Mouse (Mus musculus): ENCODE measurements at regions not wholly inside any gene's neighbourhood (a gene's known extent, or its start where the extent isn't known, plus 50 kb on each side); places are given as distances from the start of the nearest gene placed in this dataset.

DNA sequence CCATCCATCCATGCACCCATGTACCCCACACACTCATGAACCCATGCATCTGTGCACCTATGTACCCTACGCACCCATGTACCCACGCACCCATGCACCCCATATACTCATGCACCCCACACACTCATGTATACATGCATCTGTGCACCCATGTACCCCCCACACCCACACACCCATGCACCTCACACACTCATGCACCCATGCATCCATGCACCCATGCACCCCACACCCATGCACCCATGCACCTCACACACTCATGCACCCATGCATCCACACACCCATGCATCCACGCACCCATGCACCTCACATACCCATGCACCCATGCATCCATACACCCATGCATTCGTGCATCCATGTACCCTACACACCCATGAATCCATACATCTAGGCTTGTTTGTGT is 63.6 kb downstream of the 4930564D02Rik start:
- no peak for DNase-seq (ENCODE audit: low read depth, low spot score)

DNA sequence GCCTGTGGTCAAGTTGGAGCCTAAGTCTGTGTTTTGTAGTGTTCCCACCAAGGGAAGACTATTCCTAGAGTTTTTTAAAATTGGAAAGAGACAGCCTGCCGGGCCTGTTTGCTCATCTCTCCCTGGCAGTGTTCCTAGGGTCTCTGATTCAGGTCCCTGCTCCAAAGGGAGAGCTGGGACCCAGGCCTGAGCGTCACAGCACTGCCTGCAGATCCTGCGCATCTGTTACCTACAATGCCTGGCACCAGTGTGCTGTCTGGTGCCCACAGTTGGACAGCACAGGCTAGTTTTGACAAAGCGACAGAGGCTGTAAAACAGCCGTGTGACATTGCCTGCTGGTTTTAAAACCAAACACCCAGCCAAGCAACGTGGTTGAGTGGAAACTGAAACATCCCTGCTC is 64.4 kb downstream of the 4930564D02Rik start:
- no peak for DNase-seq (ENCODE audit: low read depth, low spot score)

DNA sequence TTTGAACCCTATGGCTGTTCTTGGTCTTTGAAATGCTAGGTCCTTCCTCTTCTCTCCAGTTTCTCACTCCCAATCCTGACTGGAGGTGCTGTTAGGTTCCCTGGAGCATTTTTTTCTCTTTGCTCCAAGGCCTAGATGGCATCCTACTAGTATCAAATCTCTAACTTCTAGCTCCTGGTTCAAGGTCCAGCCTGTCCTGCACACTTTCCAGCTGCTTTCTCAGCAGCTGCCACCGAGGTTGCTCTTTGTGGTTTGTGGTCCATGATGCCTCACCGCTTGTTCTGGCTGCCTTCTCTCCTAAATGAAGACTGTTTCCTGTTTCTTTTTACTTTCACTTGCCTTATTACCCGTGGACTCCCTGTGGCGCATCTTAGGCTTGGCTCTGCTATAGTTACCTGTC is 66.4 kb downstream of the 4930564D02Rik start:
- no peak for DNase-seq (ENCODE audit: low read depth, low spot score)

DNA sequence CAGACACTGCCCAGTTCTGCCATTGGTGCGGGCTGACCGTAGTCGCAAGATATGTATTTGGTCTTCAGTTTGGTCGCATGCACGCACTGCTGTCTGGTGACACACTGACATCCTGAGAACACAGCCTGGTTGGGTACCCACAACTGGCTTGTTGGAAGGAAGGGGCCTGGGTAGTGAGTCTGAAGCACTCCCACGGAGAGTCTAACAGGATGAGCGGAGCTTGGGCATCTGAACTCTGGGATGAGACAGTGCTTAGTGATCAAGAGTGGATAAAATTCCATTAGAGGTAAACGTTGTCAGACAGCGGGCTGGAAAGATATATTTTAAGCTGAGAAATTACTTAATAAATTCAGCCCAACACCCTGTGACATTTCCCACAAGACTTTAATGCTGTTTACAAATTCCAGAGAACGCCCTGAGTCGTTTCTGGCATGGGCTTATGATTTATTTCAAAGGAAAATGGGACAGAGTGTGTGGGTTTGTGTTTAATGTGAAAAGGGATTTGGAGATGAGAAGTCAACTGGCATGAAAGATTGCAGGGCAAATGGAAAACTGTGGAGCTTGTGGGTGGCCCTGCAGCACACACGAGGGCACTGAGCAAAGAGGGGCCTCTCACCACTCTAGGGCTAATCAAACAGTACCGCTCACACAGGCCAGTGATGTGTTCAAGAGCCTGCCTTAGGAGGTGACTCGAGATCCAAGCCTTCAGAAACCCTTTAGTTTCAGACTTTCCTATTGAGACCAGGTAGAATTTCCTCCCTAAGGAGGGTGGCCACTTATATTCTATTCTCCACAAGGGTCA is 74.7 kb downstream of the 4930564D02Rik start:
- DNase-seq (ENCODE audit: low read depth, low spot score): no peak

DNA sequence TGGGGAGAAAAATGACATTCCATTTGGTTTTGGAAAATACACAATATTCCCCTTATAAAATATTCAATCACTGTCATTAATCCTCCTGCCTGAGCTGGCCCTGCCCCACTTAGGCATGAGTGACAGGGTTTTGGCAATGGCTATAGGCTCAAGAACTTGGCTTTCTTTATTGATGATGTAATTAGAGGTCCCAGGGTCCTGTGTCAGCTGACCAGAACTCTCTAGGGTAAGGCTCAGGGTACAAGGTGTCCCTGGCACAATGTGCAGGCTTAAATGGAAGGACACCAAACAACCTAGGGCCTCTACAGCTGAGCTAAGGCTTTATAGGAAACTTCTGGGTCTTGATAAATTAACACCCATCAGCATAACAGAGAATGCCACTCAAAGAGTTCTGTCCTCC is 76.0 kb downstream of the 4930564D02Rik start:
- DNase-seq (ENCODE audit: low read depth, low spot score): peak; percentile 54

DNA sequence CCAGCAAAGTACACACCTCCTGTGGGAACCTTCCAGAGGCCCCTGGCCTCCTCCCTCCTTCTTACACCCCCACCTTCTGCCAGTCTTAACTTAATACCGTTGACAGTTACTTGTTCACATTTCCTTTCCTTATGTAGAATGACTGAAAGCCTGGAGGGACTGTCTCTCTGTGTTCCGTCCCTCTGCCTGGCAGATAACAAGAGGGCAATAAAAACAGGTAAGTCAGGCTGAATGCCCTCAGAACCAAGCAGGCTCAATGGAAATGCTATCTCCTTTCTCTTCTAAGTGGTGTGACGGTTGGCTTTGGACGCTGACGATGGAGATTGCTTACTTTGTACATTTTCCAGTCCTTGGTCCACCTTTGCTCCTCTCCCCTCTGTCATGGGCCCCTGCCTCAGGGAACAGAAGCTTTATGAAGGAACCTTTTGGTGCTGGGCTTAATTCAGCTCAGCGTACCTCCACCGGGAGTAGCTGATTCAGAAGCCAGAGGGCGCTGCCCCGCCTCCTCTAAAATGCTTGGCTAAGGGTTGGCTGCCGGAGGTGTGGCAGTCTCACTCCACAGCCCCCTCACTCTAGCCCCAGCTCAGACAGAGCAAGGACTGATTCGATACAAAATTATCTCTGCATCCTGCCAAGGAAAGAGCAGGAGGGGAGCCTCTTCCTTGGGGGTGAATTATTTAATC is 85.0 kb downstream of the 4930564D02Rik start:
- no peak for DNase-seq (ENCODE audit: low read depth, low spot score)

DNA sequence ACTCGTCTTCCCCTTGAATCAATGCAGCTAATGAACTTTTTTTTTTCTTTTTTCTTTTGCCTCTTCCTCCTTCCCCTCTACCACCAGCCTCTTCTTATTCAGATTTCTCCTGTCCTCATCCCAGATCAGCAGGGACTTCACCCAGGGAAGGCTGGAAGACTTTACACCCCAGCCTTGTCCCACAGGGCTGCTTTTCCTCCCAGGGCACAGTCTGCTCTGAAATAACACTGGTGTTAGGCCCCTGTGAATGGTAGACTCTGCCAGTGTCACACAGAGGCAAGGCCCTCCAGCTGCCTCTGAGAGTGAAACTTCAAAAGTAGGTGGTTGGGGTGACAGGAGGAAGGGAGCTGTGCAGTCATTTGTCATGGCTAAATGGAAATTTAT is 85.5 kb downstream of the 4930564D02Rik start:
- no peak for DNase-seq (ENCODE audit: low read depth, low spot score)

DNA sequence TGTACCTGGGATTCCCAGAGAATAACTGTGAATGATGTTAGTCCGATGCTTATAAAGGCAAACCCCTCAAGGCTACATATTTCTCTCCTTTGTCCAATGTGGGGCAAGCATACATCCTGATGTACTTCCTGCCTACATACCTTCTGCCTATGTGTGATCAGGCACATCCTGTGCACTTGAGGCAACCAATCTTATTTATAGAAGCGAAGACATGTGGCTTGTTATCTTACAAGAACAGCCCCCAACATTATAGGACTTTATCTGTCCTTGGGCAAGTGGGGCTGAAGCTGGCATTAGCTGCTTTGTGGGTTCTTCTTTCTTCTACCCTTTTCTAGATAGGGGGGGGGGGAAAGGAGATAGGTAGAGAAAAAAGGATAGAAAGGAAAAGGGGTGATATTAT is 91.7 kb downstream of the 4930564D02Rik start:
- no peak for DNase-seq (ENCODE audit: low read depth, low spot score)

DNA sequence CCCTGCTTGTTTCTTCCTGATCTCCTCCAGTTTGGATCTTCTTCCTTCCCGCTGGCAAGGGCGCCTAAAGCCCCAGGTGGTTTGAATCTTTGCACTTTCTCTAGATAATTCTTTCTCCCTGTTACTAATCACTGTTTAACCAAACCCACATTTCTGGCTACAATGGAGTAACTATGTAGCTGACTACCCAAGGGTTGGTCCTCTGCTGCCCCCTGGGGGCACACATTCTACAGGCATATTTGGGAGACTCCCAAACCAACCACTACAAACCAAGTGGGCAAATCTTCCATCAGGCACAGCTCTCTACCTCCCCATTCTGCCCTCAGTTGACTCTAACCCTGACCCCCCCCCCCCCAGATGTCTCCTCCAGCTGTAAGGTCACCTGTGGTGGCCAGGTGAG is 98.7 kb downstream of the 4930564D02Rik start:
- DNase-seq (ENCODE audit: low read depth, low spot score): peak; percentile 25

DNA sequence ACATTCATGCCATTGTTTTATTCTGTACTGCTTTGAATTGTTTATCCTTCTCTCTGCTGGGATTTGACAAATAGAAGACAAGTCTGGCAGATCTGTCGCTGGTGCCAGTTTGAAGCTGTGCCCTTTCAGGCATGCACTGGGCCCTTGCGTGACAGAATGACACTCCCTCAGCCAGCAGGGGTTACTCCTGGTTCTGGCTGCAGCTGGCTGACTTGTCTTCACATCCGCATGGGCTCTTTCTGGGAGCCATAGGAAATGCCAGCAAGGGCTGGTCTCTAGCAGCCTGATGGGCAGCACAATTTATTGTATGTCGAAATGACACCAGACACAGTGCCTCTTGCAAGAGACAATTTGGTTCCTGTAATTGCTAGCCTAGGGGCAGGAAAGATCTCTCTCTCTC is 102.5 kb downstream of the 4930564D02Rik start:
- no peak for DNase-seq (ENCODE audit: low read depth, low spot score)

DNA sequence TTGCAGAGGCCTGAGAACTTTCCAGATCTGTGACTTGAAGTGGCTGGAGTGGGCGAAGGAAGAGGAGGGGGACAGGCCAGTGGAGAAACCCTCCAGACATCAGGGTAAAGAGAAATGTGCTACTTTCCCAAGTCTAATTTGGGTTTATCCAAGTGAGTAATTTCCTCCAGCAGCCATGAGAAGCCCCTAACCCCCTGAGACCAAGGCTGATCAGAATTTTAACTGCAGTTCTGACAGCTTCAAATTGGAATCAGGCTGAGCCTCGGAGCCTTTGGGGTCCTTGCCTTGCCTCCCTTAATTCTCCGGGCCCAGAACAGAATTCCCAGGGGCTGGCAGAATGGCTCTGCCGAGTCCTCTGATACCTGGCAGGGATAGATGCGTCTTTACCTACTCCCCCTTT is 104.9 kb downstream of the 4930564D02Rik start:
- DNase-seq (ENCODE audit: low read depth, low spot score): no peak

DNA sequence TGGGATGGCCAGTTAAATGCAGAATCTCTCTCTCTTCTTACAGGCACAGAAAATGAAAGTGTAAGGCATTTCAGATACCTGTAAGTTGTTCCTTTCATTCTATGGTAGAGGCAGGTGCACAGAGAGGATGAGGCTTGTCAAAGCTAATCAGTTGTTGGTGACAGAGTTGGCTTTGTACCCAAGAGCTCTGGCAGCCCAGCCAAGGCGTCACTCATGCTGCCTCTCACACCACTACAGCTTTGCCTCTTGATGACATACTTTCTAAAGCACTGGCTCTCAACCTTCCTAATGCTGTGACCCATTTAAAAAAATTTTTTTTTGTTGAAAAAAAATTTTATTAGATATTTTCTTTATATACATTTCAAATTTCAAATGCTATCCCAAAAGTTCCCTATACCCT is 105.4 kb downstream of the 4930564D02Rik start:
- DNase-seq (ENCODE audit: low read depth, low spot score): no peak

DNA sequence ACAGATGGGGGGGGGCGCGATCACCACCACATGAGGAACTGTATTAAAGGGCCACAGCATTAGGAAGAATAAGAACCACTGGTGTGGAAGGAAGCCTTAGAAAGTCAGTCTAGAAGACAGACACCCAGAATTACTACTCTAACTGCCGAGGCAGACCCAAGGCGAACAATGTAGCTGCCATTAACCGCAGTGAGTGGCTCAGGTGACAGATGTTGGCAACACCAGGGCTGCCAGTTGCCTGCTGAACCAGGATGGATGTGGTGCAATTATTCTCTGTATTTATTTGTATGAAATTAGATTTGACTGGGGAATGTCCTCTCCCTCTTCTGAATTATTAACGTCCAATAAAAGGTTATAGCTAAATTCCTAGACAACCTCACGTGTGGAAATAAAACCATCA is 124.7 kb downstream of the 4930564D02Rik start:
- DNase-seq (ENCODE audit: low read depth, low spot score): no peak

DNA sequence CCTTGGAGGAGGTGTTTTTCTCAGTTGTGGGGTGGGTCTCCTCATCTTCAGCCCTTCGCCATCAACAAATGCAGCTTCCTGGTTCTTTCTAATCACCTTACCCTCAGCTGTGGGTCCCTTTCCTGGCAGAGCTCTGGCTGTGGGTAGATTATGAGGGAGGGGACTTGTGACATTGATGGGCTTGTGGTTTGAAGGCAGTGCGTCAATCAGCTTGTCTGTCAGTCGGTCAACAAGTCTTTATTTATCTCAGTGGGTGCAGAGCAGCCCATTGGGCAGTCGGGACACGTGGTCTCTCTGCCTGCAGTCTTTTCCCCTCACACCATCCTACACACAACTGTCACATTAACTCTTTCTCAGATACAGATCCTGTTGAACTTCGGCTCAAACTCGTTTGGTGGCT is 125.2 kb downstream of the 4930564D02Rik start:
- DNase-seq (ENCODE audit: low read depth, low spot score): no peak

DNA sequence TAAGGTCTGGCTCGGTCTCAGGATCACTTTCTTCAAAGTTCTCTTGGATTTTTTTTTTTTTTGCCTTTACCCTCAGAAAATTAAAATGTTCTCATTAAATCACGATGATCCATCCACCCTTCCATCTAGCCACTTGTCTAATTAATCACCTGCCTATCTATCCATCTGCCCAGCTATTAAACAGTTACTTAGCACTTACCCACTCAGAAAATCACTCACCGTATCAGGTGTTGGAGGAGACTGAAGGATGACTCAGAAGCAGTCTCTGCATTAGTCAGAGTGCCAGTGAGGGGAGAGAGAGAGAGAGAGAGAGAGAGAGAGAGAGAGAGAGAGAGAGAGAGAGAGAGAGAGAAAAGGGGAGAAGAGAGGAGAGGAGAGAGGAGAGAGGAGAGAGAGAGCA is 134.1 kb downstream of the 4930564D02Rik start:
- no peak for DNase-seq (ENCODE audit: low read depth, low spot score)

DNA sequence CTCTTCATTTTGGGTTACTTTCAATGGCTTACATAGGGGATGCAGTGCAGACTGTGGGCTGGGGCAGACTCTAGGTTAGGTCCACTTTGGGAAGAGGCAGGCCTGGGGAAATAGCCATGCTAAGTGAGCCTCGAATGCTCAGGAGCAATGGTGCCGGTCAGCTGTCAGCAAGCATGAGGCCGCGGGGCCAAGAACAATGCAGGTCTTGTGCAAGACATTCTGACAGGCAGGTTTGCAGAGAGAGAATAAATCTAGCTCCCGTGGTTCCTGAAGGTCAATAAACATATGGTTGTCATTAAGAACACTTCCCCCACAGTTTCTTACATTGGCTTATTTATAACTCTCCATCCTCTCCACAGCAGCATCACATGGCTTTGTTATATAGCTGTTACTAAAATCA is 142.5 kb downstream of the 4930564D02Rik start:
- no peak for DNase-seq (ENCODE audit: low read depth, low spot score)

DNA sequence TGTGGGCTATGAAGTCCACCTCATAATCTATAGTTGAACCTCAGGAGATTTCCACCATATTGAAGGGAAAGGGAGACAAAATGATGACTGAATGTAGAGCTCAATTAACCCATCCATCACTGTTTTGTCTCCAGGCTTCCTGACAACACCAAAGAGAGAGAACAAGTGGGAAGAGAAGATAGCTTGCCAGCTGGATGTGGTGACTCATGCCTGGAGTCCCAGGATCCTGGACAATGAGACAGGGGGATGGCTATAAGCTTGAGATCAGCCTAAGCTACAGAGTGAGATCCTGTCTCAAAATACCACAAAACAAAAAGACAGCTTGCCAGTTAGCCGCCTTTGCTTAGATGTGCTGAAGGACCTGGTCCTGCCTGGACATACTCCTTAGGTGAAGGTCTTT is 144.4 kb downstream of the 4930564D02Rik start:
- DNase-seq (ENCODE audit: low read depth, low spot score): no peak

DNA sequence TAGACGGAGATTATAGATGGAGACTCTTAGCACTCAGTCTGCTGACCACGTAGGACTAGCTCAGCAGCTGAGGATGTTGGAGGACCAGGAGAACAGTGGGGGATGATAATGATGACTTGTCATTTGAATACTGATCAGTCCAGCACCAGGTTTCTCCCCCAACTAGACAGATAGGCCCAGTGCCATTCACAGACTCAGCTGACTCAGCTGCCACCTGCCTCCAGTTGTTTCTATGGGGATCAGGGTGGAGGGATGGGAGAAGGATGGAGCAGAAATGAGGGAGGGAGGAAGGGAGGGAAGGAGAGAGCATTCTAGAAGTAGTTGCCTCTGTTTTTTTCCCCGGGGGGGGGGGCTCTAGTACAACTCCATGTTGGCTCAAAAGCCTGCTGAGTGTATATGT is 145.1 kb downstream of the 4930564D02Rik start:
- no peak for DNase-seq (ENCODE audit: low read depth, low spot score)

DNA sequence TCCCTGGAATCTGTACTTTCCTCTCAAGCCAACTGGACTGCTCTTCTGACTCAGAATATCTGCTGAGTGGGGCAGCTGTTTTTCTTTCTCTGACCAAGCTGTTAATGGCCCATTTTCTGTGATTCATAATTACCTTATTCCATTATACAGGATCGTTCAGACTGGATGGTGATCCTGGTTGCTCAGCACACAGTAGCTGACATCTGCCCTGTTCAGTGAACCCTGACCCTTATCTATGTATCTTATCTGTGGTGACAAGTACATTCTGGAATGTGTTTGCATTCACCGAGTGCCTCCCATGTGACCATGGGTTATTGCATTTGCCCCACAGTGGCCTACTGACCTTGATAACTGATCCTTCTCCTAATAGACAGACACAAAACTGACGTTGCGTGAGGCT is 148.2 kb downstream of the 4930564D02Rik start:
- DNase-seq (ENCODE audit: low read depth, low spot score): no peak

DNA sequence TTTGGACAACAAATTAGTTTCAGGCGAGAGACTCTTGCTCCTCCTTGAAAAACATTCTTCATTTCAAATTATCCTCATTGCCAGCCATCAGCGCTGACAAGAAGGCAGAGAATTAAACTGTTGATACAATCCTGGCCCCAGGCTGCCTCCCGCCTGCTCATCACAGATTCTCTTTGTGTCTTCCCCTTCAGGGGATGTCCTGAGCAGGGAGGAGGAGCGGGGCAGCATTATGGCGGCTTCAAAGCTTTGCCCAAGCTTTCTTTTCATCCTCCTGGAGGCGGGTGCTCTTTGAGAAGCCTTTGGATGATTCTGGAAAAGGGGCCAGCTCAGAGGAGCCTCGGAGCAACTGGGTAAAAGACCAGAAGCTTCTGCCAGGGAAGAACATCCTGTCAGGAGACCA is 149.1 kb downstream of the 4930564D02Rik start:
- DNase-seq (ENCODE audit: low read depth, low spot score): no peak

DNA sequence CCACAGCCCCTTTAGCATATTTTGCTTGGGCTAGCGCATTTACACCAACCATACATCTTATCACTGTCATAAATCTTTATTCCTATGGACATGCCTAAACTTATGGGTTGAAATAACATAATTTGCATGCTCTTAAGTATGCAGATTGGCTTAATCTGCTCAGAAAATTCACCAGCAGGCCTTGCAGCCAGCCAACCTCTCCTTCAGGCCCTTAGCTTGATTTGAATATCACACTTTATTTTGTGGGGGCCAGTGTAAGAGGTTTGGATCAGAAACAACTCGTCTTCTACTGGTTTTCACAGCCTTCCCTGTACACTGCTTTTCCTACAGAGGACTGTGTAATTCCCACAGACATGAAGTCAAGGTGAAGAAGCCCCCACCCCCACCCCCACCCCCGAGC is 153.0 kb downstream of the 4930564D02Rik start:
- DNase-seq (ENCODE audit: low read depth, low spot score): no peak

DNA sequence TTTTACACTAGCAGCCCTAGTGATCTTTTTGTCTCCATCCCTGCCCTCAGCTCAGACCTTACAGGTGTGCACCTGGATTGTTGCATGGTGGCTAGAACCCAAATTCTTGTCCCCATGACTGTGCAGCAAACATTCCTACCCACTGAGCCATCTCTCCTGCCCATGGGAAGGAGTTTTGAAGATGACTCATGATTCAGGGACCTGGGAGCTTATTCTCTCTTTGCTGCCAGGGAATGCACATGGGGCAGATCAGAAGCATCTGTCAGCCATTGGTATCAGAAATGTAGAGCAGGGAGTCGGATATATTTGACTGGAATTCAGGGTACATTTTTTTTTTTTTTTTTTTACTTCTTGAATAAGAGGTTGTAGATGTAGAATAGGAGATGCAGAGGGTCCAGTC is 154.0 kb downstream of the 4930564D02Rik start:
- no peak for DNase-seq (ENCODE audit: low read depth, low spot score)

DNA sequence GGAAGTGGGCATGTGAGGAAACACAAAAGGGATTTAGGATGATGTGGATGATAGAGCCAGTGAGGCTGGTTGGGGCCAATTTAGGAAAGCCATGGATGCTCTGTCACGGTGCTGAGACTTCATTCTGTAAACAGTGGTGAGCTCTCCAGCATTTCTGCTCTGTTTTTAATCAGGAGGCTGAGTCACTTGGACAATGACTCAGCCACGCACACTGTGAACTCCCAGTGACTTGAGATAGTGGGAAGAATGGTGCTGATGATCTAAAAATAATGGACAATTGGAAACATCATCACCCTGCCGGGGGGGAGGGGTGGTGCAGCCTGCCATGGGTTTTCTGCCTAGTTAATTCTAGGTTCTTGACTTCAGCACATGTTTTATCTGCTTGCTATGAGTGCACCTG is 156.3 kb downstream of the 4930564D02Rik start:
- no peak for DNase-seq (ENCODE audit: low read depth, low spot score)
